Mouse (Mus musculus): ENCODE results near the gene Ripply2.

- TF ChIP-seq MYOG (IDR thresholded peaks at IDR 0.05; ENCODE audit: control insufficient read depth, extremely low read depth, insufficient read length) (no peak), MAX (IDR thresholded peaks at IDR 0.05) (no peak)
Observed at GRCm38 (mm10) chr9:87027423-87028084, 12.2 kb downstream of the Ripply2 start.
